Mouse (Mus musculus): Measurements from ENCODE around the gene Atp6v0a1. TPM values are rescaled to one million over a fixed set of nuclear protein-coding genes. Genes with fewer than 3 reads are reported as not detected.

Atp6v0a1 gene
- polyA plus RNA-seq, 1 experiment from 2014 or later: 54.4 TPM

DNA sequence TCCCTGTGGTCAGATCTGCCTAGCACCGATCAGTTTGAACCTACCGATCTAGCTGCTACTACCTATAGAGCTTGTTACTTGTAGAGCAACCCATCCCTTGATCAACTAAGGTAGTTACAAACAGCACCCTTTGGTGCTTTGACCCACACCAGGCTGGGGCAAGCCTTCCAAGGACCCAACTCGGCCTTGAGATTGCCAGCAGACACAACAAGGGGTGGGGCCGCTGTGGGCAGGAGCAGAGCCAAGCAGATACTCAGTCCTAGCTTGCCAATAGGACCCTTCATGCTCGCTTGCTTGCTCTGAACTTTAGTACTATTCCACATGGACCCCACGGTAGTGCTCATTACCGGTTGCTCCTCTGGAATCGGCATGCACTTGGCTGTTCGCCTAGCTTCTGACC is 68.9 kb downstream of the Atp6v0a1 start, which contains the start of gene Hsd17b1:
Hsd17b1 (plus strand) TSS at position 291 of the 400 bp plus-strand sequence.
- no peak within 1 kb of the TSS for H3K27ac ChIP-seq
- no peak for ATAC-seq (replicated peaks; ENCODE audit: insufficient number of reproducible peaks, insufficient read depth, low FRiP score, low read depth)
- H3K4me2 ChIP-seq: no peak within 1 kb of the TSS
- H3K4me3 ChIP-seq: no peak within 1 kb of the TSS
- peaks cover 17% of the 10 kb centered on the region for H3K4me1 ChIP-seq (replicated peaks)
- WGBS: 61% methylated on average over 9 of the region's 9 CpGs
- peaks cover 5% of the 10 kb centered on the region; the same call in 1 of the 2 replicates for H3K36me3 ChIP-seq
- peaks cover 47% of the 10 kb centered on the region for H3K27me3 ChIP-seq
- no peaks in the 10 kb centered on the region for H3K9me3 ChIP-seq (replicated peaks)
- H3K9ac ChIP-seq: no peak within 1 kb of the TSS

GRCm38 (mm10) chr11:101079746-101080145 is 70.5 kb downstream of the Atp6v0a1 start:
- peak overlapping the region; percentile 49 for H3K4me2 ChIP-seq
- peaks cover 25% of the 10 kb centered on the region for H3K4me1 ChIP-seq (replicated peaks)
- no peaks in the 10 kb centered on the region for H3K9me3 ChIP-seq (replicated peaks)
- no peak overlapping the region for H3K27ac ChIP-seq
- WGBS: 3% methylated on average over 27 of the region's 27 CpGs
- ATAC-seq (replicated peaks; ENCODE audit: insufficient number of reproducible peaks, insufficient read depth, low FRiP score, low read depth): no peak
- no peak overlapping the region for H3K9ac ChIP-seq
- H3K36me3 ChIP-seq: peaks cover 6% of the 10 kb centered on the region; the same call in 1 of the 2 replicates
- H3K27me3 ChIP-seq: peaks cover 47% of the 10 kb centered on the region
- H3K4me3 ChIP-seq: peak overlapping the region; percentile 29

- H3K9ac ChIP-seq: no peak overlapping the region
- peaks cover 47% of the 10 kb centered on the region for H3K27me3 ChIP-seq
- no peak overlapping the region for H3K4me2 ChIP-seq
- 68% methylated on average over 5 of the region's 5 CpGs for WGBS
- H3K4me1 ChIP-seq (replicated peaks): peaks cover 25% of the 10 kb centered on the region
- H3K9me3 ChIP-seq (replicated peaks): no peaks in the 10 kb centered on the region
- H3K27ac ChIP-seq: no peak overlapping the region
- H3K4me3 ChIP-seq: no peak overlapping the region
- H3K36me3 ChIP-seq: peaks cover 10% of the 10 kb centered on the region; the same call in 1 of the 2 replicates
- ATAC-seq (replicated peaks; ENCODE audit: insufficient number of reproducible peaks, insufficient read depth, low FRiP score, low read depth): no peak
These were observed 71.2 kb downstream of the Atp6v0a1 start for GRCm38 (mm10) chr11:101080421-101080820.

DNA sequence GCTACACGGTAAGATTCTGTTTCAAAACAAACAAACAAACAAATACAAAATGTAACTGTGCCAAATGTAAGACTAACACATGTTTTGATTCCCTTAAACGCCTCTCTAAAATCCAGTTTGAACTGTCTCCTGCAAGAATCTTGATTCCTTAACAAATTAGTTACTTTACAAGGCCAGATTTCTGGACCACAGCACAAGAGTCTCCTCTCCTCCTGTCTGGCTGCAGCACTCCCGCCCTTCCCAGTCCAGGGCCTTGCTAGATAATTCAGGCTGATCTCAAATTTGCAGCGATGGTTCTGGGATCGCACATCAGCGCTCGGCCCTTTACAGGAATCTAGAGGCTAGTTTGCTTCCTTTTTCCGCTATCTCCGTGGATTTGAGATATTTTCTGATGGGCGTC is 72.4 kb downstream of the Atp6v0a1 start:
- ATAC-seq (replicated peaks; ENCODE audit: insufficient number of reproducible peaks, insufficient read depth, low FRiP score, low read depth): no peak
- H3K27me3 ChIP-seq: peaks cover 46% of the 10 kb centered on the region
- H3K9me3 ChIP-seq (replicated peaks): no peaks in the 10 kb centered on the region
- H3K4me1 ChIP-seq (replicated peaks): peaks cover 37% of the 10 kb centered on the region
- peaks cover 8% of the 10 kb centered on the region; the same call in 1 of the 2 replicates for H3K36me3 ChIP-seq
- peak overlapping the region; percentile 93 for H3K4me2 ChIP-seq
- peak overlapping the region; percentile 90 for H3K27ac ChIP-seq
- H3K9ac ChIP-seq: peak overlapping the region; percentile 51
- H3K4me3 ChIP-seq: peak overlapping the region; percentile 71
- WGBS: 8% methylated on average over 10 of the region's 10 CpGs

DNA sequence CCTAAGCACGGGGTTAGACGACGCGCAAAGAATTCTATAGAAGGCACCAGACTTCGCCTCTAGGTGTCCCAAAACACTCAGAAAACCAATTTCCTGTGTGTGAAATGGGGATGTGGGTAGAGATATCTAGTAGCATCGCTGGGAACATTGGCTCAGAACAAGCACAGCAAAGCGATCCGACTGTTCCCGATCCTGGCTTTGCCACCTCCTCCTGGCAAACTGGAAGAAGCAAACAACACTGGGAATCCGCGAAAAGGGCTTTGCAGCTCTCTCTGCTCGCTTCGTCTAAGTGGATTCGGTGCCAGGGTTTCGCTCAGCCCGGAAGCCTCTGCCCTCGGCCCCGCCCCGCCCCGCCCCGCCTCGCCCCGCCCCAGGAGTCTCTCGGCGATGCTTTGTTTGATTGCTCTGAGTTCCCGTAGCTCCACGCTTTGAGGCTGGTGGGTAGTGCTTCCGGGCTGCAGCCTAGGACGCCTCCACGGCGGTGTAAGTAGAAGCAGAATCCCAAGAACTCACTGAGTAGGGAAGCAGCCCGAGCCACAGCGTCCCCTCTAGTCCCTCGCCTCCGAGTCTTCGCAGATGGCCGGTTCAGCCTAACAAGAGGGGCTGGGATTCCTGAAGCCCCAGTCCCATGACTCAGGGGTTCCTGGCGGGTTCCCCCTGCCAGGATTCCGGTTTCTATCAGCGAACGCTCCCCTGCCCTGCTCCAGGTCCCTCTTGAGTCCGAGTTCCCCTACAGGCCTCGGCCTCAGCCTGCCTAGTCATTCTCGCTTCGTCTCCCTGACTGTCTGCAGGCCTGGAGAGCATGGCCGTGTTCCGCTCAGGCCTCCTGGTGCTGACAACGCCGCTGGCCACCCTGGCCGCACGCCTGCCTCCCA is 73.2 kb downstream of the Atp6v0a1 start, which contains the start of gene Coasy:
Coasy (plus strand) TSS at position 358 of the 875 bp plus-strand sequence.
- Histone ChIP-seq H3K4me1 (replicated peaks) (peaks cover 40% of the 10 kb centered on the region), H3K27me3 (peaks cover 38% of the 10 kb centered on the region), H3K4me2 (peak within 1 kb of the TSS; percentile 93), H3K9me3 (replicated peaks) (no peaks in the 10 kb centered on the region), H3K36me3 (0 out of 2 replicates have a peak, but pooled peaks cover 5% of the 10 kb centered on the region), H3K4me3 (peak within 1 kb of the TSS; percentile 71), H3K9ac (peak within 1 kb of the TSS; percentile 76), H3K27ac (peak within 1 kb of the TSS; percentile 90)
- peak; percentile 81 for ATAC-seq (replicated peaks; ENCODE audit: insufficient number of reproducible peaks, insufficient read depth, low FRiP score, low read depth)
- WGBS: under 1% methylated on average over 51 of the region's 51 CpGs

GRCm38 (mm10) chr11:101083083-101083697 is 73.9 kb downstream of the Atp6v0a1 start:
- Histone ChIP-seq H3K9me3 (replicated peaks) (no peaks in the 10 kb centered on the region), H3K9ac (peak overlapping the region; percentile 76), H3K4me2 (peak overlapping the region; percentile 93), H3K4me3 (peak overlapping the region; percentile 71), H3K4me1 (replicated peaks) (peaks cover 48% of the 10 kb centered on the region), H3K27ac (peak overlapping the region; percentile 90), H3K36me3 (0 out of 2 replicates have a peak, but pooled peaks cover 5% of the 10 kb centered on the region), H3K27me3 (peaks cover 30% of the 10 kb centered on the region)
- no peak for ATAC-seq (replicated peaks; ENCODE audit: insufficient number of reproducible peaks, insufficient read depth, low FRiP score, low read depth)
- WGBS: 36% methylated on average over 19 of the region's 19 CpGs

GRCm38 (mm10) chr11:101084246-101084645 is 75.0 kb downstream of the Atp6v0a1 start:
- peaks cover 51% of the 10 kb centered on the region for H3K4me1 ChIP-seq (replicated peaks)
- no peak overlapping the region for H3K4me3 ChIP-seq
- H3K36me3 ChIP-seq: peaks cover 7% of the 10 kb centered on the region
- no peak for ATAC-seq (replicated peaks; ENCODE audit: insufficient number of reproducible peaks, insufficient read depth, low FRiP score, low read depth)
- H3K9me3 ChIP-seq (replicated peaks): no peaks in the 10 kb centered on the region
- H3K9ac ChIP-seq: no peak overlapping the region
- H3K27me3 ChIP-seq: peaks cover 20% of the 10 kb centered on the region
- H3K4me2 ChIP-seq: no peak overlapping the region
- 83% methylated on average over 14 of the region's 14 CpGs for WGBS
- H3K27ac ChIP-seq: no peak overlapping the region

DNA sequence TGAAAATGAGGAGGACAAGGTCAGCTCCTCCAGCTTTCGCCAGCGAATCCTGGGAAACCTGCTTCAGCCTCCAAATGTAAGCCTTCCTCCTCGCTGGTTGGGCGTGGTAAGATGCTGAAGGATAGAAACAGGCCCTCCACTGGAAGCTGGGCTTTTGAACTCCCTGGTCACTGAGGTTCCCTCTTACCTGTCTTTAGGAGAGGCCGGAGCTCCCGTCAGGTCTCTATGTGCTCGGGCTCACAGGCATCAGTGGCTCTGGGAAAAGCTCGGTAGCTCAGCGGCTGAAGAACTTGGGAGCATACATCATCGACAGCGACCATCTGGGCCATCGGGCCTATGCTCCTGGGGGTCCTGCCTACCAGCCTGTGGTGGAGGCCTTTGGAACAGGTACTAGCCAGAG is 75.6 kb downstream of the Atp6v0a1 start:
- 91% methylated on average over 12 of the region's 12 CpGs for WGBS
- Histone ChIP-seq H3K27ac (no peak overlapping the region), H3K9ac (no peak overlapping the region), H3K9me3 (replicated peaks) (no peaks in the 10 kb centered on the region), H3K4me1 (replicated peaks) (peaks cover 47% of the 10 kb centered on the region), H3K36me3 (peaks cover 13% of the 10 kb centered on the region), H3K27me3 (peaks cover 14% of the 10 kb centered on the region), H3K4me2 (no peak overlapping the region), H3K4me3 (no peak overlapping the region)
- no peak for ATAC-seq (replicated peaks; ENCODE audit: insufficient number of reproducible peaks, insufficient read depth, low FRiP score, low read depth)

- peaks cover 4% of the 10 kb centered on the region for H3K27me3 ChIP-seq
- H3K9ac ChIP-seq: peak overlapping the region; percentile 36; the same call in 1 of the 2 replicates
- ATAC-seq (replicated peaks; ENCODE audit: insufficient number of reproducible peaks, insufficient read depth, low FRiP score, low read depth): no peak
- H3K36me3 ChIP-seq: peaks cover 22% of the 10 kb centered on the region
- no peaks in the 10 kb centered on the region for H3K9me3 ChIP-seq (replicated peaks)
- H3K27ac ChIP-seq: peak overlapping the region; percentile 88; the same call in 1 of the 2 replicates
- no peak overlapping the region for H3K4me3 ChIP-seq
- 89% methylated on average over 18 of the region's 18 CpGs for WGBS
- peak overlapping the region; percentile 87; the same call in 1 of the 2 replicates for H3K4me2 ChIP-seq
- peaks cover 45% of the 10 kb centered on the region for H3K4me1 ChIP-seq (replicated peaks)
These were observed 76.5 kb downstream of the Atp6v0a1 start for GRCm38 (mm10) chr11:101085617-101086322.

DNA sequence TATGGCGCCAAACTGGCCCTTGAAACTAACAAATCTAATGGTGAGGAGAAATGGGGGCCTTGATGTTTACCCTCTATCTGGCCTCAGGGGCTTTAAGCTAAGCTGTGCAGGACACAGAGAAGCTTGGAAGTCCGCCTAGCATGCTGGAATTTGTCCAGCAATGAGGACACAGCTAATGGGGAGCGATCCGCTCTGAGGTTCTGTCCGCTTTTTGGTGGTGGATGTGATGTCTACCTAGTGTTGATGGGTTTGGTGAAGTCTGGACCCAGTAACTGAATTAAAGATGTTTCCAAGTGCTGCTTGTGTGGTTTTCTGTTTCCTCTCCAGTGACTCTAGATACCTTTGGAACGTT is 77.0 kb downstream of the Atp6v0a1 start:
- 78% methylated on average over 6 of the region's 6 CpGs for WGBS
- H3K4me2 ChIP-seq: peak overlapping the region; percentile 87
- ATAC-seq (replicated peaks; ENCODE audit: insufficient number of reproducible peaks, insufficient read depth, low FRiP score, low read depth): no peak
- peak overlapping the region; percentile 85 for H3K4me3 ChIP-seq
- H3K36me3 ChIP-seq: peaks cover 27% of the 10 kb centered on the region
- H3K9me3 ChIP-seq (replicated peaks): no peaks in the 10 kb centered on the region
- peaks cover 45% of the 10 kb centered on the region for H3K4me1 ChIP-seq (replicated peaks)
- H3K27me3 ChIP-seq: no peaks in the 10 kb centered on the region
- peak overlapping the region; percentile 36 for H3K9ac ChIP-seq
- peak overlapping the region; percentile 88 for H3K27ac ChIP-seq

Data from heart, embryonic 15.5 days (tissue).